Mouse (Mus musculus) forebrain, embryonic 15.5 days (tissue): Measurements from ENCODE around the gene Ankrd33b. TPM values are rescaled to one million over a fixed set of nuclear protein-coding genes. Genes with fewer than 3 reads are reported as not detected.

ENCODE experiments used
- ATAC-seq: fragments of 200-750 bp; cut with Nextera tagmentation; replicated peaks from 2 replicates; pipeline ENCODE4 v1.8.0; 2017; ENCODE audit warnings: mild to moderate bottlenecking, moderate TSS enrichment, moderate library complexity
- H3K27ac ChIP-seq: fragments of 300-500 bp; sonication (generic); replicated peaks from 2 replicates; pipeline ENCODE4 v1.5.1; 2015; ENCODE audit warnings: mild to moderate bottlenecking, inconsistent platforms
- H3K27me3 ChIP-seq: fragments of 300-500 bp; sonication (generic); 2 replicates; pipeline ENCODE4 v1.6.1; 2015; ENCODE audit warnings: inconsistent platforms
- H3K36me3 ChIP-seq: fragments of 300-500 bp; sonication (generic); 2 replicates; pipeline ENCODE4 v1.6.1; 2015; ENCODE audit warnings: mild to moderate bottlenecking, inconsistent platforms
- H3K4me1 ChIP-seq: fragments of 300-500 bp; sonication (generic); 2 replicates; pipeline ENCODE4 v1.6.1; 2015; ENCODE audit warnings: inconsistent platforms
- H3K4me2 ChIP-seq: fragments of 300-500 bp; sonication (generic); replicated peaks from 2 replicates; pipeline ENCODE4 v1.6.1; 2015; ENCODE audit warnings: mild to moderate bottlenecking, inconsistent platforms
- H3K4me3 ChIP-seq: fragments of 300-500 bp; sonication (generic); 2 replicates; pipeline ENCODE4 v1.5.1; 2015; ENCODE audit warnings: mild to moderate bottlenecking, inconsistent platforms
- H3K9ac ChIP-seq: fragments of 300-500 bp; sonication (generic); replicated peaks from 2 replicates; pipeline ENCODE4 v1.6.1; 2015; ENCODE audit warnings: mild to moderate bottlenecking, inconsistent platforms
- H3K9me3 ChIP-seq: fragments of 300-500 bp; sonication (generic); 2 replicates; pipeline ENCODE4 v1.6.1; 2016; ENCODE audit warnings: inconsistent platforms
- WGBS: fragments of 180-500 bp; shearing (Covaris S2); methylation state at CpG from one replicate; pipeline ENCODE4 v1.1.7; 2015; ENCODE audit warnings: mixed read lengths; 5-methylcytosine and 5-hydroxymethylcytosine counted together
- polyA plus RNA-seq: library from polyadenylated mRNA; unstranded; fragments of >200 nt; fragmentation: Nextera tagmentation; extraction: Ambion mirVana; gene quantifications from 2 replicates; pipeline ENCODE4 v1.2.1, GENCODE M21; 2015

The Ankrd33b gene
- polyA plus RNA-seq, 1 experiment from 2014 or later, result 0.60 TPM

GRCm38 (mm10) chr15:31254939-31255535, 112.5 kb downstream of the Ankrd33b start:
- ATAC-seq, result no peak
- H3K4me3 ChIP-seq, result no peak overlapping the region
- no peak overlapping the region for H3K4me2 ChIP-seq
- peaks cover 15% of the 10 kb centered on the region for H3K4me1 ChIP-seq
- no peaks in the 10 kb centered on the region for H3K9me3 ChIP-seq
- no peaks in the 10 kb centered on the region for H3K36me3 ChIP-seq
- no peaks in the 10 kb centered on the region for H3K27me3 ChIP-seq
- no peak overlapping the region for H3K27ac ChIP-seq
- H3K9ac ChIP-seq, result no peak overlapping the region
- 86% methylated on average over 9 of the region's 9 CpGs for WGBS

DNA sequence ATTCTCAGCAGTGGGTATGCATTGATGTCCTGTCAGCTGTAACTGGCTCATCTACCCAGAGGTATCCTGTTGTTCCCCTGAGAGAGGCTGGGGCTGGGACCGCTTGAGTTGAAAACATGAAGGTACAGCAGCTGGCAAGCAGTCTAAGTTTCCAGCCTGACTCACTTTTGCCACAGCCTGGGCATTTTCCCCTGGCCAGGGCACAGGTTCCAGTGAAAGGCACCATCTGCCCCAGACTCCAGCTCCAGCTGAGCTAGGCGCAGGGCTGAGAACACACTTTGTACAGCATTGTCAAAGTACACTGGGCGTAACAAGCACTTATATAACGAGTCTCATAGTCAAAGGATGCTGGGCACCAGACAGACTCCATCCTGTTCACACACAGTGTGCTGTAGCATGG, 113.6 kb downstream of the Ankrd33b start:
- Histone ChIP-seq H3K27ac (no peak overlapping the region), H3K4me2 (no peak overlapping the region), H3K9me3 (no peaks in the 10 kb centered on the region), H3K4me1 (peaks cover 16% of the 10 kb centered on the region), H3K36me3 (no peaks in the 10 kb centered on the region), H3K27me3 (no peaks in the 10 kb centered on the region), H3K9ac (no peak overlapping the region), H3K4me3 (no peak overlapping the region)
- WGBS, result 63% methylated on average over 4 of the region's 4 CpGs
- no peak for ATAC-seq

GRCm38 (mm10) chr15:31253380-31253779, 114.1 kb downstream of the Ankrd33b start:
- no peaks in the 10 kb centered on the region for H3K27me3 ChIP-seq
- ATAC-seq, result no peak

GRCm38 (mm10) chr15:31252590-31253311, 114.8 kb downstream of the Ankrd33b start:
- no peak for ATAC-seq
- no peaks in the 10 kb centered on the region for H3K36me3 ChIP-seq
- H3K4me2 ChIP-seq, result no peak overlapping the region
- no peak overlapping the region for H3K4me3 ChIP-seq
- 83% methylated on average over 16 of the region's 16 CpGs for WGBS
- no peak overlapping the region for H3K27ac ChIP-seq
- H3K9ac ChIP-seq, result no peak overlapping the region
- H3K4me1 ChIP-seq, result peaks cover 16% of the 10 kb centered on the region
- no peaks in the 10 kb centered on the region for H3K9me3 ChIP-seq
- no peaks in the 10 kb centered on the region for H3K27me3 ChIP-seq

More at GRCm38 (mm10) chr15:31253380-31253779, 114.1 kb downstream of the Ankrd33b start:
- Histone ChIP-seq H3K9me3 (no peaks in the 10 kb centered on the region), H3K4me1 (peaks cover 16% of the 10 kb centered on the region), H3K27ac (no peak overlapping the region), H3K36me3 (no peaks in the 10 kb centered on the region), H3K4me3 (no peak overlapping the region), H3K9ac (no peak overlapping the region), H3K4me2 (no peak overlapping the region)
- 73% methylated on average over 8 of the region's 8 CpGs for WGBS

- Histone ChIP-seq H3K4me3 (no peak overlapping the region), H3K4me1 (peaks cover 12% of the 10 kb centered on the region), H3K36me3 (no peaks in the 10 kb centered on the region), H3K27me3 (no peaks in the 10 kb centered on the region), H3K4me2 (no peak overlapping the region), H3K9ac (no peak overlapping the region), H3K27ac (no peak overlapping the region), H3K9me3 (no peaks in the 10 kb centered on the region)
- no peak for ATAC-seq
- 87% methylated on average over 6 of the region's 6 CpGs for WGBS
Measured at GRCm38 (mm10) chr15:31251189-31251588, 116.3 kb downstream of the Ankrd33b start.

- no peak overlapping the region for H3K4me2 ChIP-seq
- H3K9ac ChIP-seq, result no peak overlapping the region
- no peaks in the 10 kb centered on the region for H3K36me3 ChIP-seq
- no peak overlapping the region for H3K27ac ChIP-seq
- 46% methylated on average over 3 of the region's 3 CpGs for WGBS
- H3K27me3 ChIP-seq, result no peaks in the 10 kb centered on the region
- no peak for ATAC-seq
- H3K9me3 ChIP-seq, result no peaks in the 10 kb centered on the region
- H3K4me1 ChIP-seq, result peaks cover 12% of the 10 kb centered on the region
- H3K4me3 ChIP-seq, result no peak overlapping the region
Measured at GRCm38 (mm10) chr15:31250676-31251075, 116.8 kb downstream of the Ankrd33b start.

GRCm38 (mm10) chr15:31250027-31250426, 117.5 kb downstream of the Ankrd33b start:
- Histone ChIP-seq H3K4me2 (no peak overlapping the region), H3K4me3 (no peak overlapping the region), H3K27ac (no peak overlapping the region), H3K36me3 (no peaks in the 10 kb centered on the region), H3K9ac (no peak overlapping the region), H3K4me1 (peaks cover 12% of the 10 kb centered on the region), H3K27me3 (no peaks in the 10 kb centered on the region), H3K9me3 (no peaks in the 10 kb centered on the region)
- 51% methylated on average over 2 of the region's 2 CpGs for WGBS
- no peak for ATAC-seq

- Histone ChIP-seq H3K4me2 (no peak overlapping the region), H3K4me3 (no peak overlapping the region), H3K27ac (no peak overlapping the region), H3K36me3 (no peaks in the 10 kb centered on the region), H3K9ac (no peak overlapping the region), H3K27me3 (no peaks in the 10 kb centered on the region), H3K4me1 (peaks cover 12% of the 10 kb centered on the region), H3K9me3 (no peaks in the 10 kb centered on the region)
- WGBS, result 74% methylated on average over 7 of the region's 7 CpGs
- ATAC-seq, result no peak
Measured at GRCm38 (mm10) chr15:31248882-31249281, 118.6 kb downstream of the Ankrd33b start.

GRCm38 (mm10) chr15:31247035-31247434, 120.5 kb downstream of the Ankrd33b start:
- peak; percentile 44; the same call in 1 of the 2 replicates for ATAC-seq
- H3K36me3 ChIP-seq, result no peaks in the 10 kb centered on the region
- H3K4me1 ChIP-seq, result peaks cover 12% of the 10 kb centered on the region
- no peaks in the 10 kb centered on the region for H3K27me3 ChIP-seq
- H3K4me2 ChIP-seq, result no peak overlapping the region
- H3K27ac ChIP-seq, result no peak overlapping the region
- no peak overlapping the region for H3K4me3 ChIP-seq
- H3K9ac ChIP-seq, result no peak overlapping the region
- no peaks in the 10 kb centered on the region for H3K9me3 ChIP-seq
- WGBS, result 69% methylated on average over 9 of the region's 9 CpGs

GRCm38 (mm10) chr15:31245934-31246333, 121.6 kb downstream of the Ankrd33b start:
- H3K4me3 ChIP-seq, result no peak overlapping the region
- H3K9ac ChIP-seq, result no peak overlapping the region
- H3K27ac ChIP-seq, result no peak overlapping the region
- no peak overlapping the region for H3K4me2 ChIP-seq
- H3K4me1 ChIP-seq, result peaks cover 12% of the 10 kb centered on the region
- no peaks in the 10 kb centered on the region for H3K9me3 ChIP-seq
- 82% methylated on average over 9 of the region's 9 CpGs for WGBS
- H3K36me3 ChIP-seq, result no peaks in the 10 kb centered on the region
- ATAC-seq, result no peak
- H3K27me3 ChIP-seq, result no peaks in the 10 kb centered on the region

DNA sequence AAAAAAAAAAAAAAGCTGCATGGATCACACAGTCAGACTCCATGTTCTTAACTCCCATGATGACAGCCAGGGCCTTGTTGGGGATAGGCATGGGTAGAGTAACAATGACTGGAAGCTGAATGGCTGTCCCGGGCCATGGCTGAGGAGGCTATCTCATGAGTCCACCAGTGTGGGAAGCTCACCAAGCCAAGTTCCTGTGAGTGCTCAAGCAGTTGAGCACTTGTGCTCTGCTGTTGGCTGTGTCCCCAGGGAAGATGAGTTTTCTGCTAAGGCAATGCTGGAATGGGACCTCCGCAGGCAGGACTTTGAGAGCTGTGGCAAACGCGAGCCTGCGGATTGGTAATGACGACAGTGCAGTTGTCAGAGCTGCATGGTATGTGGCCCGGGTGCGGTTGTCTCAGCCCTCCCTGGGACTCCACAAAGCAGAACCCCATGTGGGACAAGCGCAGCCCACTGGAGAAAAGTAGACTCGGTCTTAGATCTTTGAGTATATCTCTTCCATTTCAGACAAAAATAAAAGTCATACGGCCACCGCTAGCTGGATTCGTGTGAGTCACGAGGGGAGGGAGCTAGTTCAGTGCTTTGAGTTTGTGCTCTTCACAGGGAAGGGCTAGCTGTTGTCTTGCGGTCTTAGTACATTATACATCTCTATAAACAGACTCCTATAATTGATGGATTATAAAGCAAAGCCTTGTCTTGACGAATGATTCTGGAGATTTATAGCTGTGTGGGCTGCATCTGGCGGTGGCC, 122.7 kb downstream of the Ankrd33b start:
- H3K4me2 ChIP-seq, result no peak overlapping the region
- H3K4me1 ChIP-seq, result peaks cover 4% of the 10 kb centered on the region
- H3K9ac ChIP-seq, result no peak overlapping the region
- H3K36me3 ChIP-seq, result no peaks in the 10 kb centered on the region
- no peak overlapping the region for H3K27ac ChIP-seq
- H3K27me3 ChIP-seq, result no peaks in the 10 kb centered on the region
- 95% methylated on average over 17 of the region's 17 CpGs for WGBS
- no peak overlapping the region for H3K4me3 ChIP-seq
- ATAC-seq, result no peak
- H3K9me3 ChIP-seq, result no peaks in the 10 kb centered on the region

DNA sequence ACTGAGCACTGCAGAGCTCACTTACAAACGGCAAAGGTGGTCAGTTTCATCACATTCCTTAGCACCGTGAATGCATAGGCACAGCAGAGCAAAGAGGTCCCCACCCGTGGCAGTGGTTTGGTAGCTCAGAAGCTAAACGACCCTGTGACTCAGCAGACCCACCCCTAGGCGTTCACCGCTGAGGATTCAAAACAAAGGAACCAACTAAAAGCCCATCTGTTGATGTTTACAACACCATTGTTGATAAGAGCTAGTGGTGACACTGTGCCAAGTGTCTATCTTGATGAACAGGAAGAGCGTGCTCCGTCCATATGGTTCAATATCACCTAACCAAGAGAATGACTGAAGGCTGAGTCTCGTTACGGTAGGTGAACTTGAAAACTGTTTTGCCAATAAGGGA, 124.3 kb downstream of the Ankrd33b start:
- Histone ChIP-seq H3K4me2 (no peak overlapping the region), H3K27ac (no peak overlapping the region), H3K36me3 (no peaks in the 10 kb centered on the region), H3K4me3 (no peak overlapping the region), H3K4me1 (peaks cover 4% of the 10 kb centered on the region), H3K27me3 (no peaks in the 10 kb centered on the region), H3K9ac (no peak overlapping the region), H3K9me3 (no peaks in the 10 kb centered on the region)
- ATAC-seq, result no peak
- 69% methylated on average over 10 of the region's 10 CpGs for WGBS
